Mouse (Mus musculus): ENCODE data around the gene Rpl13a.
A peak's percentile ranks its signal among the peaks of the same experiment; 100 is the strongest.
"Not testable (repeated sequence)": the region's sequence is repeated elsewhere in the genome, so short reads cannot be mapped to it uniquely, and the experiment has no call there.

The Rpl13a gene

GRCm38 (mm10) chr7:45128624-45129246 is at the start of gene Rpl13a:
Rpl13a (minus strand) TSS chr7:45128761.
- DNase-seq (ENCODE audit: low read depth, low spot score), result peak; percentile 99

- DNase-seq (ENCODE audit: low read depth, low spot score), result no peak
Measured at GRCm38 (mm10) chr7:45176356-45176755, 47.8 kb upstream of the Rpl13a start.

GRCm38 (mm10) chr7:45175929-45176328 is 47.4 kb upstream of the Rpl13a start:
- DNase-seq (ENCODE audit: low read depth, low spot score), result no peak

- DNase-seq (ENCODE audit: low read depth, low spot score), result no peak
Measured at GRCm38 (mm10) chr7:45175398-45175797, 46.8 kb upstream of the Rpl13a start.

- DNase-seq (ENCODE audit: low read depth, low spot score), result no peak
Measured at GRCm38 (mm10) chr7:45174567-45175280, 46.2 kb upstream of the Rpl13a start.

GRCm38 (mm10) chr7:45173772-45174171 is 45.2 kb upstream of the Rpl13a start:
- DNase-seq (ENCODE audit: low read depth, low spot score), result not testable (repeated sequence)

- DNase-seq (ENCODE audit: low read depth, low spot score), result no peak
Measured at GRCm38 (mm10) chr7:45172974-45173373, 44.4 kb upstream of the Rpl13a start.

GRCm38 (mm10) chr7:45169495-45169894 is 40.9 kb upstream of the Rpl13a start:
- no peak for DNase-seq (ENCODE audit: low read depth, low spot score)

GRCm38 (mm10) chr7:45168656-45169055 is 40.1 kb upstream of the Rpl13a start:
- DNase-seq (ENCODE audit: low read depth, low spot score), result no peak

- no peak for DNase-seq (ENCODE audit: low read depth, low spot score)
Measured at GRCm38 (mm10) chr7:45167761-45168445, 39.3 kb upstream of the Rpl13a start.

- peak; percentile 71 for DNase-seq (ENCODE audit: low read depth, low spot score)
Measured at GRCm38 (mm10) chr7:45166950-45167401, 38.4 kb upstream of the Rpl13a start.

- no peak for DNase-seq (ENCODE audit: low read depth, low spot score)
Measured at GRCm38 (mm10) chr7:45165701-45166100, 37.1 kb upstream of the Rpl13a start.

- no peak for DNase-seq (ENCODE audit: low read depth, low spot score)
Measured at GRCm38 (mm10) chr7:45164833-45165232, 36.3 kb upstream of the Rpl13a start.

GRCm38 (mm10) chr7:45163735-45164490 is 35.4 kb upstream of the Rpl13a start, which contains the start of gene Slc17a7:
Slc17a7 (plus strand) TSS chr7:45163949.
- no peak for DNase-seq (ENCODE audit: low read depth, low spot score)

- no peak for DNase-seq (ENCODE audit: low read depth, low spot score)
Measured at GRCm38 (mm10) chr7:45162996-45163615, 34.5 kb upstream of the Rpl13a start.

- no peak for DNase-seq (ENCODE audit: low read depth, low spot score)
Measured at GRCm38 (mm10) chr7:45162551-45162950, 34.0 kb upstream of the Rpl13a start.

GRCm38 (mm10) chr7:45161612-45162473 is 33.3 kb upstream of the Rpl13a start:
- peak; percentile 97 for DNase-seq (ENCODE audit: low read depth, low spot score)

GRCm38 (mm10) chr7:45160866-45161265 is 32.3 kb upstream of the Rpl13a start:
- DNase-seq (ENCODE audit: low read depth, low spot score), result no peak

GRCm38 (mm10) chr7:45160316-45160800 is 31.8 kb upstream of the Rpl13a start:
- DNase-seq (ENCODE audit: low read depth, low spot score), result no peak

GRCm38 (mm10) chr7:45158991-45159390 is 30.4 kb upstream of the Rpl13a start:
- no peak for DNase-seq (ENCODE audit: low read depth, low spot score)

Measured in telencephalon, adult 2 months (tissue).